Mouse (Mus musculus): Measurements from ENCODE around the gene Rpl35.

DNA sequence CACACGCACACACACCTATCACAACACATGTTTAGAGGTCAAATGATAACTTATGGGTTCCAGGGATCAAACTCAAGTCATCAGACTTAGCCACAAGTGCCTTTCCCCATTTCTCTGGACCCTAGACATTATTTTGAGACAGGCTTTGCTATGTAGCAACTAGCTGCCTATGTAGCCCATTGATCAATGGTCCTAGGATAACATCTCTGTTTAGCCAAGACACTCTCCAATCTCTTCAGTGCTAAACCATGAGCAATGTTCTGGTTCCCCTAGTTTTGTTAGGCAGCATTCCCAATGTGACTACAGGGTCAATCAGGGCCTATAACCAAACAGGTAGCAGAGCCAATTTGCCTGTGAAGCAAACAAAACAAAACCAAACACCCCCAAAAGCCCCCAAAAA is 43.1 kb upstream of the Rpl35 start:
- TF ChIP-seq POLR2A (IDR thresholded peaks at IDR 0.05; ENCODE audit: extremely low read depth, insufficient read depth, low read length) (no peak), CTCF (IDR thresholded peaks at IDR 0.05; ENCODE audit: low read depth, low read length) (no peak)
